Mouse (Mus musculus) CH12.LX (cell line): ENCODE measurements around the gene Med10. TPM values are rescaled to one million over a fixed set of nuclear protein-coding genes. Genes with fewer than 3 reads are reported as not detected.

Experiments
- DNase-seq: peaks from one replicate; pipeline ENCODE4 v3.0.0-alpha.2; 2013; ENCODE audit errors: extremely low read depth
- H3K27ac ChIP-seq: 2 replicates; pipeline ENCODE4 v1.5.1; 2012; ENCODE audit warnings: low read depth, mild to moderate bottlenecking, control low read depth, moderate library complexity; ENCODE audit not compliant: insufficient read depth
- H3K27me3 ChIP-seq: replicated peaks from 2 replicates; pipeline ENCODE3; 2012; ENCODE audit warnings: inconsistent platforms
- H3K36me3 ChIP-seq, 2 experiments: replicated peaks in 1 of 2; 2 replicates each; pipeline versions ENCODE3 to v1.6.1; 2012; ENCODE audit warnings: inconsistent platforms in 1 of 2, low read length in 1 of 2, mild to moderate bottlenecking in 1 of 2, mixed read lengths in 1 of 2, moderate library complexity in 1 of 2; ENCODE audit not compliant: control insufficient read depth in 1 of 2, insufficient read depth in 1 of 2
- H3K4me1 ChIP-seq, 2 experiments: 2 replicates each; pipeline ENCODE4 v1.6.1; 2012; ENCODE audit warnings: inconsistent platforms in 1 of 2, moderate library complexity in 1 of 2; ENCODE audit not compliant: insufficient read depth in 2 of 2, control insufficient read depth in 1 of 2
- H3K4me2 ChIP-seq: 2 replicates; pipeline ENCODE4 v1.6.1; 2012; ENCODE audit warnings: low read depth, mild to moderate bottlenecking, control low read depth; ENCODE audit not compliant: poor library complexity, insufficient read depth, severe bottlenecking
- H3K4me3 ChIP-seq, 3 experiments: fragments of 150-350 bp in 1 of 3; sonication (generic) in 1 of 3; replicated peaks in 1 of 3; 2 replicates each; pipeline versions ENCODE3 to v1.5.1; 2011 to 2012; ENCODE audit warnings: low read depth in 2 of 3, low read length in 2 of 3, mild to moderate bottlenecking in 2 of 3, moderate library complexity in 2 of 3, control low read depth in 1 of 3, improper control_type of control experiment in 1 of 3, inconsistent platforms in 1 of 3, mixed read lengths in 1 of 3; ENCODE audit not compliant: poor library complexity in 1 of 3
- H3K79me2 ChIP-seq: replicated peaks from 2 replicates; pipeline ENCODE4 v1.6.1; 2012; ENCODE audit warnings: mild to moderate bottlenecking, moderate library complexity; ENCODE audit not compliant: control insufficient read depth, poor library complexity, insufficient read depth, severe bottlenecking; ENCODE audit errors: extremely low read depth
- H3K9ac ChIP-seq: 2 replicates; pipeline ENCODE4 v1.6.1; 2012; ENCODE audit warnings: low read depth, mild to moderate bottlenecking, control low read depth, moderate library complexity; ENCODE audit not compliant: insufficient read depth
- H3K9me3 ChIP-seq: replicated peaks from 2 replicates; pipeline ENCODE3; 2012; ENCODE audit warnings: low read length, inconsistent platforms, mixed read lengths
- CHD1 ChIP-seq: IDR thresholded peaks from 2 replicates; pipeline ENCODE4 v1.6.1; 2012; ENCODE audit warnings: low read depth, low read length, improper control_type of control experiment, inconsistent platforms
- CHD2 ChIP-seq: IDR thresholded peaks from 2 replicates; pipeline ENCODE4 v1.6.1; 2011; ENCODE audit warnings: low read length, improper control_type of control experiment
- ELF1 ChIP-seq: IDR thresholded peaks from 2 replicates; pipeline ENCODE4 v1.6.1; 2014; ENCODE audit warnings: low read depth, mild to moderate bottlenecking, inconsistent platforms, low read length, improper control_type of control experiment
- EP300 ChIP-seq: IDR thresholded peaks from 2 replicates; pipeline ENCODE4 v1.6.1; 2011; ENCODE audit warnings: low read length, improper control_type of control experiment
- ETS1 ChIP-seq: conservative IDR thresholded peaks from 2 replicates; pipeline ENCODE4 v1.6.1; 2012; ENCODE audit warnings: low read depth, mild to moderate bottlenecking, inconsistent platforms, low read length, improper control_type of control experiment, moderate library complexity
- HCFC1 ChIP-seq: IDR thresholded peaks from 2 replicates; pipeline ENCODE4 v1.6.1; 2012; ENCODE audit warnings: low read depth, mild to moderate bottlenecking, inconsistent platforms, low read length, improper control_type of control experiment
- JUN ChIP-seq: IDR thresholded peaks from 2 replicates; pipeline ENCODE4 v1.6.1; 2011; ENCODE audit warnings: low read depth, mild to moderate bottlenecking, low read length, improper control_type of control experiment, moderate library complexity; ENCODE audit not compliant: insufficient read depth
- KAT2A ChIP-seq: IDR thresholded peaks from 2 replicates; pipeline ENCODE4 v1.6.1; 2012; ENCODE audit warnings: low read length, improper control_type of control experiment, inconsistent platforms; ENCODE audit not compliant: insufficient replicate concordance
- MAFK ChIP-seq: IDR thresholded peaks from 2 replicates; pipeline ENCODE4 v1.6.1; 2011; ENCODE audit warnings: low read length, improper control_type of control experiment; ENCODE audit not compliant: insufficient replicate concordance
- MAZ ChIP-seq: IDR thresholded peaks from 2 replicates; pipeline ENCODE4 v1.6.1; 2012; ENCODE audit warnings: low read depth, mild to moderate bottlenecking, inconsistent platforms, low read length, improper control_type of control experiment, moderate library complexity
- MEF2A ChIP-seq: IDR thresholded peaks from 2 replicates; pipeline ENCODE4 v1.6.1; 2014; ENCODE audit warnings: low read depth, mild to moderate bottlenecking, inconsistent platforms, low read length, improper control_type of control experiment, borderline replicate concordance
- MXI1 ChIP-seq: IDR thresholded peaks from 2 replicates; pipeline ENCODE4 v1.6.1; 2011; ENCODE audit warnings: mild to moderate bottlenecking, low read depth, low read length, improper control_type of control experiment
- MYC ChIP-seq: IDR thresholded peaks from 2 replicates; pipeline ENCODE4 v1.6.1; 2011; ENCODE audit warnings: low read depth, mild to moderate bottlenecking, improper control_type of control experiment, low read length
- NRF1 ChIP-seq: IDR thresholded peaks from 2 replicates; pipeline ENCODE4 v1.6.1; 2014; ENCODE audit warnings: low read depth, mild to moderate bottlenecking, inconsistent platforms, low read length, improper control_type of control experiment, moderate library complexity
- PAX5 ChIP-seq: IDR thresholded peaks from 2 replicates; pipeline ENCODE4 v1.6.1; 2012; ENCODE audit warnings: low read length, inconsistent platforms, mixed read lengths
- POLR2A ChIP-seq: IDR thresholded peaks from 2 replicates; pipeline ENCODE4 v1.6.1; 2011; ENCODE audit warnings: low read depth, mild to moderate bottlenecking, improper control_type of control experiment, low read length
- POLR2AphosphoS2 ChIP-seq: IDR thresholded peaks from 2 replicates; pipeline ENCODE4 v1.6.1; 2011; ENCODE audit warnings: low read depth, low read length, improper control_type of control experiment
- RAD21 ChIP-seq: IDR thresholded peaks from 2 replicates; pipeline ENCODE4 v1.6.1; 2011; ENCODE audit warnings: low read depth, mild to moderate bottlenecking, low read length, improper control_type of control experiment, moderate library complexity
- RCOR1 ChIP-seq: conservative IDR thresholded peaks from 2 replicates; pipeline ENCODE4 v1.6.1; 2012; ENCODE audit warnings: low read depth, mild to moderate bottlenecking, inconsistent platforms, low read length, improper control_type of control experiment
- SMC3 ChIP-seq: IDR thresholded peaks from 2 replicates; pipeline ENCODE4 v1.6.1; 2011; ENCODE audit warnings: low read depth, low read length, improper control_type of control experiment
- TBP ChIP-seq: conservative IDR thresholded peaks from 2 replicates; pipeline ENCODE4 v1.6.1; 2011; ENCODE audit warnings: low read depth, low read length, improper control_type of control experiment
- TCF12 ChIP-seq: IDR thresholded peaks from 2 replicates; pipeline ENCODE4 v1.6.1; 2014; ENCODE audit warnings: low read depth, mild to moderate bottlenecking, inconsistent platforms, low read length, improper control_type of control experiment
- UBTF ChIP-seq: IDR thresholded peaks from 2 replicates; pipeline ENCODE4 v1.6.1; 2012; ENCODE audit warnings: low read depth, mild to moderate bottlenecking, inconsistent platforms, low read length, improper control_type of control experiment, moderate library complexity
- USF1 ChIP-seq: IDR thresholded peaks from 2 replicates; pipeline ENCODE4 v1.6.1; 2014; ENCODE audit warnings: low read depth, mild to moderate bottlenecking, inconsistent platforms, low read length, improper control_type of control experiment
- USF2 ChIP-seq: conservative IDR thresholded peaks from 2 replicates; pipeline ENCODE4 v1.6.1; 2011; ENCODE audit warnings: low read depth, low read length, improper control_type of control experiment
- ZKSCAN1 ChIP-seq: IDR thresholded peaks from 2 replicates; pipeline ENCODE4 v1.6.1; 2012; ENCODE audit warnings: low read depth, inconsistent platforms, low read length, improper control_type of control experiment, borderline replicate concordance
- ZMIZ1 ChIP-seq: IDR thresholded peaks from 2 replicates; pipeline ENCODE4 v1.6.1; 2012; ENCODE audit warnings: low read depth, mild to moderate bottlenecking, inconsistent platforms, low read length, improper control_type of control experiment
- dilution Hi-C: fragments of 300-500 bp; cut with MboI; formaldehyde crosslinking; loops from 2 replicates; pipeline ENCODE4 v1.14.3; 2020; ENCODE audit warnings: low sequenced_read_pairs; ENCODE audit not compliant: extremely low pct_unique_long_range_greater_than_20kb, extremely low pct_ligation_motif_present
- in situ Hi-C: fragments of 300-500 bp; cut with MboI; formaldehyde crosslinking; loops from 3 replicates; pipeline ENCODE4 v1.14.3; 2019; ENCODE audit warnings: low sequenced_read_pairs, low pct_ligation_motif_present, low pct_unique_long_range_greater_than_20kb, mixed read lengths
- polyA plus RNA-seq: library from polyadenylated mRNA; unstranded; fragments of >175 nt; gene quantifications from 2 replicates; pipeline ENCODE4 v1.2.1, GENCODE M21; 2012; ENCODE audit warnings: low read depth; ENCODE audit not compliant: insufficient read length
- total RNA-seq, 2 experiments: library from RNA; depleted of rRNA; stranded (reverse); fragments of 300-350 nt in 1 of 2; fragments of >200 nt in 1 of 2; gene quantifications; 2 replicates each; pipeline ENCODE4 v1.2.3; 2012 to 2014

The Med10 gene
- total and polyA plus RNA-seq, 3 experiments: 58.6 to 78.7 (median 72.6) TPM

DNA sequence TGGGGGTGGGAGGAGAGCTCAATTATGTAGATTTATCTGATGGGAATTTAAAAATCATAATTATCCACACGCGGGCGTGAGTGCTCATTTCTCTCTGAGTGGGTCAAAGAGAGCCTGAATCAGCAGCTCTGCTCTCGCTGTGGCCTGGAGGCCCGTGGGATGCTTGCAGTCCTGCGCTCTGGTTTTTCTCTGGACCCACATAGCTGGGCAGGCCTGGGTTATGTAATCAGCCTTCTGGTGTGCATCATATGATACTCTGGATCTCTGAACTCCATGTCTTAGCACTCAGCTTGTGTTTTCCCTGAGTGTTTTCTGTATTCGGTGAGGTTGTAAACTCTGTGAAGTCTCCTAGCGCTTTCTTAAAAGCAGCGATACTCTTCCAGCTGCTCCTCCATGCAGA is 30.4 kb downstream of the Med10 start:
- dilution Hi-C loops (no loop called here), in situ Hi-C loops (no loop called here)
- Histone ChIP-seq H3K9ac (no peak overlapping the region), H3K4me3 (no peak overlapping the region), H3K4me1 (no peaks in the 10 kb centered on the region), H3K36me3 (no peaks in the 10 kb centered on the region), H3K79me2 (no peaks in the 10 kb centered on the region), H3K27ac (no peak overlapping the region), H3K9me3 (no peaks in the 10 kb centered on the region), H3K27me3 (peaks cover 2% of the 10 kb centered on the region), H3K4me2 (no peak overlapping the region)
- DNase-seq: no peak
- TF ChIP-seq HCFC1: no peak
- no peak for TF ChIP-seq JUN
- no peak for TF ChIP-seq TBP
- no peak for TF ChIP-seq POLR2AphosphoS2
- TF ChIP-seq MEF2A: no peak
- no peak for TF ChIP-seq TCF12
- no peak for TF ChIP-seq EP300
- TF ChIP-seq MYC: no peak
- TF ChIP-seq RAD21: no peak
- TF ChIP-seq CHD2: no peak
- TF ChIP-seq KAT2A: no peak
- TF ChIP-seq PAX5: no peak

DNA sequence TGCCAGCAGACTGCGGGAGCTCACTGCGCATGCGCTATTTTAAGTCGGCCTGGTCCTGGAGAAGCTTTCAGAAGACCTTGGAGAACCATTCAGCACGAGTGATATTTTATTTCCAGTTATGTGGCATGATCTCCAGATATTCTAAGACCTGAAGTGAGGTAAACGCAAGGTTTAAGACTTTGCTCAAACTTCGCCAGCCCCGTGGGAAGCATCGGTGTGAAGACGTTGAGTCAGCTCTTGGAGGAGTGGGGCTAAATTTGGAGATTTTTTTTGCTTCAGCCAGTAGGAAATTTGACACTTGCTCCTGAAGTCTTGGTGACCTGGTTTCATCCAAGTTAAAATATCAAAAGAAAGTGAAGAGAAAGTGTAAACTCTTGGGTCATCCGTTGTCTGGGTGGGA is 31.2 kb downstream of the Med10 start:
- no peaks in the 10 kb centered on the region for H3K4me1 ChIP-seq
- no peaks in the 10 kb centered on the region for H3K36me3 ChIP-seq
- no peak overlapping the region for H3K4me3 ChIP-seq
- H3K9ac ChIP-seq: no peak overlapping the region
- dilution Hi-C loops (no loop called here), in situ Hi-C loops (no loop called here)
- no peak for DNase-seq
- H3K4me2 ChIP-seq: no peak overlapping the region
- H3K9me3 ChIP-seq: no peaks in the 10 kb centered on the region
- no peaks in the 10 kb centered on the region for H3K79me2 ChIP-seq
- H3K27ac ChIP-seq: no peak overlapping the region
- H3K27me3 ChIP-seq: peaks cover 2% of the 10 kb centered on the region
- no peak for TF ChIP-seq USF1
- no peak for TF ChIP-seq CHD1
- no peak for TF ChIP-seq SMC3
- TF ChIP-seq MYC: no peak
- no peak for TF ChIP-seq UBTF
- TF ChIP-seq RAD21: no peak
- no peak for TF ChIP-seq USF2
- no peak for TF ChIP-seq TCF12
- no peak for TF ChIP-seq ZKSCAN1
- TF ChIP-seq ZMIZ1: no peak
- no peak for TF ChIP-seq ELF1
- no peak for TF ChIP-seq HCFC1
- TF ChIP-seq ETS1: no peak
- TF ChIP-seq PAX5: no peak
- no peak for TF ChIP-seq MXI1
- TF ChIP-seq RCOR1: no peak
- TF ChIP-seq MAFK: no peak
- no peak for TF ChIP-seq MAZ
- TF ChIP-seq NRF1: no peak
- no peak for TF ChIP-seq POLR2A
